ENCODE assay signal across 8 mouse cellular contexts in the genomic region with DNA sequence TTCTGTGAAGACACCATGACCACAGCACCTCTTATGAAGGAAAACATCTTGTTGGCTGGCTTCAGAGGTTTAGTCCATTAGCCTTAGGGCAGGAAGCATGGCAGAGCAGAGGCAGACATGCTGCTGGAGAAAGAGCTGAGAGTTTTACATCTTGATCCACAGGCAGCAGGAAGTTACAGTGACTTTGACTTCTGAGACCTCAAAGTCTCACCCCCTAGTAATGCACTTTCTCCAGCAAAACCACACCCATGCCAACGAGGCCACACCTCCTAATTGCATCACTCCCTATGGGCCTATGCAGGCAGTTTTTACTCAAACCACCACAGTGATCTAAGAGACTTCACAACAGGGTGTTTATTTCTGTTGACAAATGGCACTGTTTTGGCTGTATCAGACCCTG. TPM values are rescaled to one million over a fixed set of nuclear protein-coding genes. Genes with fewer than 3 reads are reported as not detected.
A peak's percentile ranks its signal among the peaks of the same experiment; 100 is the strongest.
DNase-seq lines count a peak whose midpoint lies in the region.

No protein-coding gene starts in this region.

- intact Hi-C loops in left cerebral cortex, postnatal 25 days (cut with DNase I): no loop called here

- DNase-seq in adrenal gland, postnatal 36 days: peak; percentile 47 to 49
- DNase-seq in adrenal gland, adult 18-20 months (ENCODE audit: low spot score in 2 of 2): no peak
- peak; percentile 64 for DNase-seq in ZHBTc4 (ENCODE audit: low read depth, low spot score)
- DNase-seq in kidney, postnatal 14 days: peak; percentile 24
- DNase-seq in naive thymus-derived CD4-positive, alpha-beta T cell, adult 2 months (ENCODE audit: low read depth): peak; percentile 95
- DNase-seq in neural tube, embryonic 10.5 days (ENCODE audit: extremely low spot score, low spot score): no peak
- DNase-seq in layer of hippocampus, adult 9-10 months (ENCODE audit: low spot score): no peak
- no peak for DNase-seq in left cerebral cortex, postnatal 25 days (ENCODE audit: low spot score in 2 of 2)

RNA-seq across cellular contexts. Expression of a gene that starts 53.1 kb away (rescaled TPM):
- total RNA-seq in adrenal gland, postnatal 36 days (2021): 1 to 10 TPM in 1 of 2 experiments, under 1 TPM in 1; 0.36 to 6.4 TPM
- total RNA-seq in adrenal gland, adult 18-20 months (2021): 1 to 10 TPM in 1 of 2 experiments, not detected in 1; 2.6 TPM
- not detected for total RNA-seq in left cerebral cortex, postnatal 25 days (2021)

Comparison
In these comparisons a context has a peak if more than half of its experiments do, and no peak if none do; other contexts are left out.
1. DNase-seq: peak in adrenal gland, postnatal 36 days (2 of 2), ZHBTc4 (single experiment), kidney, postnatal 14 days (single experiment) and naive thymus-derived CD4-positive, alpha-beta T cell, adult 2 months (single experiment); none in adrenal gland, adult 18-20 months (0 of 2), neural tube, embryonic 10.5 days (single experiment), layer of hippocampus, adult 9-10 months (single experiment) and left cerebral cortex, postnatal 25 days (0 of 2).